Mouse (Mus musculus) erythroblast, embryonic 14.5 days (primary cell): ENCODE results near the gene Zfp507.

Source experiments
- GATA1 ChIP-seq: IDR thresholded peaks from 2 replicates; pipeline ENCODE4 v1.6.1; 2012; ENCODE audit warnings: low read length, inconsistent platforms, mixed read lengths
- TAL1 ChIP-seq: IDR thresholded peaks from 3 replicates; pipeline ENCODE4 v1.6.1; 2012; ENCODE audit warnings: low read length, inconsistent platforms, mixed read lengths

- TF ChIP-seq GATA1 (no peak), TAL1 (no peak)
Observed at GRCm38 (mm10) chr7:35759602-35760001, 43.2 kb downstream of the Zfp507 start.
